Mouse (Mus musculus) bone marrow macrophage, adult 2 months (primary cell): ENCODE data around the gene Cfap61. TPM values are rescaled to one million over a fixed set of nuclear protein-coding genes. Genes with fewer than 3 reads are reported as not detected.

Source experiments
- H3K27ac ChIP-seq: 2 replicates; pipeline ENCODE4 v1.5.1; 2012; ENCODE audit warnings: low read depth, low read length; ENCODE audit not compliant: insufficient read depth
- H3K4me1 ChIP-seq: 2 replicates; pipeline ENCODE4 v1.6.1; 2012; ENCODE audit warnings: low read length; ENCODE audit not compliant: control insufficient read depth, insufficient read depth
- H3K4me3 ChIP-seq: 2 replicates; pipeline ENCODE4 v1.5.1; 2012; ENCODE audit warnings: mild to moderate bottlenecking, low read length, moderate library complexity; ENCODE audit not compliant: insufficient read depth
- CTCF ChIP-seq: IDR thresholded peaks from 2 replicates; pipeline ENCODE4 v1.5.1; 2012; ENCODE audit warnings: low read depth, mild to moderate bottlenecking, low read length, moderate library complexity
- POLR2A ChIP-seq: IDR thresholded peaks from 2 replicates; pipeline ENCODE4 v1.6.1; 2012; ENCODE audit warnings: mild to moderate bottlenecking, low read depth, low read length, borderline replicate concordance
- polyA plus RNA-seq: library from polyadenylated mRNA; stranded (reverse); fragments of >200 nt; gene quantifications from 2 replicates; pipeline ENCODE4 v1.2.4, GENCODE M21; 2012; ENCODE audit not compliant: missing spikeins, insufficient read depth, insufficient read length

The Cfap61 gene
- polyA plus RNA-seq, 1 experiment = not detected

DNA sequence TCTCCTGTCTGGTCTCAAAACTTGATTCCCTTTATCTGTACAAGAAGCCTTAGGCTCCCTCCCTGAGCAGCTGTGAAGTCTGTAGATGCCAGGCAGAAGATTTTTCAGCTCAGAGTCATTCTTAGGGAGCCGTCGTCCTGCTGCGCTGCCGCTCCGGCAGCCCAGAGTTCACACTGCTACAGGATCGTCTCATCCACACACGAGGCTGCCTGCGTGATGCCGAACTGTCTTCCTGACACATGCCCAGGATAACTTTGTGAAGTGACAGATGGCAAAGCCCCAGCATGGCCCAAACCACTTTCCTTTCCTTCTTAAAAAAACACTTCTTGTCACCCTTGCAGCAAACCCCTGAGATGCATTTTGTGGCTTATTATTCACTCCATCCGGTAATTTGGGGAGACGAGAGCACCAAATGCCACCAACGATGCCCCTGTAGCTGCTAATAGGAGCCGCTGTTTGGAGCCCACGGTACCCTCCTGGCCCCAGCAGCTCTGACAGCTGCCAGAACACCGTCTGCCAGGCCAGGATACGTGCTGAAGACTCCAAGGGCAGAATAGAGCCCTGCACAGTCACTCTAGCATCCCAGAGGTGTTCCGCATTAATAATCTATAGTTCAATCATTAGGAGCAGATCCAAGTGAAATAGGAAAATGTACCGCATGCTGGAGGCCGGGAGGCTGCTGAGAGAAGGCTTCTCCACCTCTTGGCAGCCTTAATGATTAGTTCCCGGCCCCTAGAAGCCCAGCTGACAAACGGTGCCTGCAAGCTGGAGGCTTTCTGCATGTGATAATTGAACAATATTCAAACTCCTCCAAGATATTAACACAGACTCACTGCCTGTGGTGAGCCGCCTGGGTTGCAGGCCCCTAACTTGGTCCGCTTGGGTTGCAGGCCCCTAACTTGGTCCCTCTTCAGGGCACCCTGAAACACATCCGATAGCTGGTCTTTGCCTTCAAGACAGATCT is 249.5 kb downstream of the Cfap61 start:
- no peak overlapping the region for H3K27ac ChIP-seq
- H3K4me3 ChIP-seq = no peak overlapping the region
- no peaks in the 10 kb centered on the region for H3K4me1 ChIP-seq
- no peak for TF ChIP-seq POLR2A
- TF ChIP-seq CTCF = no peak

DNA sequence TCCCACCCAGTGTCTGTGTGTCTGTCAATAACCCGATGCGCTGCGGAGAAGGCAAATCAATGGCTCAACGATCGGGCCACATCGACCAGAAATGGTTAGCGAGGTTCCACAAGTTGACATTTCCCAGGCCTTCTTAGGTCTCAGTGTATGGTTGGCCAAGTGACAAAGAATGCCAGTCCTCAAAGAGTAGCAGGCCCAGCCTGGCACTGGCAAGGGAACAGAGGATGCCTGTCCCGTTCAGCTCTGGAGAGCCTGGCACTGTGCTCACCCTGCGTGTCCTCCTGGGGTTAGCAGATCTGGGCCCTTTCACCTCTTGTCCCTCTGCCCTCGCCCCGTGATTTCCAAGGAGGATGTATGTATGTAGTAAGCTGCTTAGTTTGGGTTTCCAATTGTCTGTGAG is 261.5 kb downstream of the Cfap61 start:
- Histone ChIP-seq H3K4me3 (no peak overlapping the region), H3K27ac (no peak overlapping the region), H3K4me1 (no peaks in the 10 kb centered on the region)
- TF ChIP-seq CTCF (no peak), POLR2A (no peak)

DNA sequence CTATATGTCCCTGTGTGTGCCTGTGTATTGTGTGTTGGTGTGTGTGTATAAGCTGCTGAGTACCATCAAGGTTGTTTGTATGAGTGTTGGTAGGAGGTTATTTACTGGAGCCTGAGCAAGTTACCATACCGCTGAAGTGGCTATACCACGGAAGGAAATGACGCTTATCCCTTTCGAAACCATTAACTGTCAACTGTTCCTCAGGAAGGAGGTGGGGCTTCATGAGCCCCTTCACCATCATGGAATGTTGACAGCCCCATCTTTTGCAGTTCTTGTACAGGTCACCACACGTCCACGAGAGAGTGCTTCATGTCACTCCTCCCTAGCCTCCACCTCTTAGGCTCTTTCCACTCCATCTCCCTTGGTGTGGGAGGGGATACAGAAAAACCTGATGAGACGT is 263.4 kb downstream of the Cfap61 start:
- TF ChIP-seq POLR2A (no peak), CTCF (no peak)
- no peak overlapping the region for H3K4me3 ChIP-seq
- no peaks in the 10 kb centered on the region for H3K4me1 ChIP-seq
- no peak overlapping the region for H3K27ac ChIP-seq

DNA sequence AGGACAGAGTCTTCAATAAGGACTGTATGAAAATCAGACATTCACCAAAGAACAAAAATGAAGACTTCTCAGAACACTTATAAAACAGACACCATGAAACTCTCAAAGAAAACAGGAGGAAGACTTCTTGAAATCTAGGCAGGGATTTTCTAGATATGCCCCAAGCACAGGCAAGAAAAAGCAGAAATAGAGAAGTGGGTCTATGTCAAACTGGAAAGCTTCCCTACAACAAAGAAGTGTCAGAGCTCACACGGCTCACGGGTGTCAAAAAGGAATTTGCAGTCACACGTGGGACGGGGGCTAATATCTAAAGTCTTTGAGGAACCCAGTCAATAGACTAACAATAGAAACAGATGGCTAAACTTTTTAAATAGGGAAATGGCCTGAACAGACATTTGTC is 276.4 kb downstream of the Cfap61 start:
- H3K27ac ChIP-seq = no peak overlapping the region

DNA sequence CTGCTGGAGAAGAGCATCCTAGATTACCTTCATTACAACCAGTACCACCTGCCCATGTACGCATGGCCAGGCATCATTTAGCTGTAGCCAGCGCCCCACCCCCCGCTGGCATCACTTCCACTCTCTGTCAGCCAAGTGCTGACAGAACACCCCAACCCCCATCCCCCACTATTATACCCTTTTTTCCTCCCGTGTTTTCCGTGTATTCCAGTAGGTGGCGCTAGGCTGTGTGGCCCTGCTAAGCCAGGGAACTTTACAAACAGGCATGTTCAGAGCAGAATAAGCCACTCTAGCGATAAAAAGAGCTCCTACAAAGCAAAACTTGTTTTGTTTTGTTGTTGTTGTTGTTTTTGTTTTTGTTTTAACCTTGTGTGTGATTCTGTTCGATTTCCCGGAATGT is 280.1 kb downstream of the Cfap61 start:
- H3K4me1 ChIP-seq = no peaks in the 10 kb centered on the region
- no peak overlapping the region for H3K4me3 ChIP-seq
- H3K27ac ChIP-seq = no peak overlapping the region
- TF ChIP-seq CTCF (peak; percentile 76), POLR2A (no peak)

More for the DNA sequence above, 276.4 kb downstream of the Cfap61 start:
- no peak for TF ChIP-seq CTCF
- TF ChIP-seq POLR2A = no peak
- Histone ChIP-seq H3K4me1 (no peaks in the 10 kb centered on the region), H3K4me3 (no peak overlapping the region)

DNA sequence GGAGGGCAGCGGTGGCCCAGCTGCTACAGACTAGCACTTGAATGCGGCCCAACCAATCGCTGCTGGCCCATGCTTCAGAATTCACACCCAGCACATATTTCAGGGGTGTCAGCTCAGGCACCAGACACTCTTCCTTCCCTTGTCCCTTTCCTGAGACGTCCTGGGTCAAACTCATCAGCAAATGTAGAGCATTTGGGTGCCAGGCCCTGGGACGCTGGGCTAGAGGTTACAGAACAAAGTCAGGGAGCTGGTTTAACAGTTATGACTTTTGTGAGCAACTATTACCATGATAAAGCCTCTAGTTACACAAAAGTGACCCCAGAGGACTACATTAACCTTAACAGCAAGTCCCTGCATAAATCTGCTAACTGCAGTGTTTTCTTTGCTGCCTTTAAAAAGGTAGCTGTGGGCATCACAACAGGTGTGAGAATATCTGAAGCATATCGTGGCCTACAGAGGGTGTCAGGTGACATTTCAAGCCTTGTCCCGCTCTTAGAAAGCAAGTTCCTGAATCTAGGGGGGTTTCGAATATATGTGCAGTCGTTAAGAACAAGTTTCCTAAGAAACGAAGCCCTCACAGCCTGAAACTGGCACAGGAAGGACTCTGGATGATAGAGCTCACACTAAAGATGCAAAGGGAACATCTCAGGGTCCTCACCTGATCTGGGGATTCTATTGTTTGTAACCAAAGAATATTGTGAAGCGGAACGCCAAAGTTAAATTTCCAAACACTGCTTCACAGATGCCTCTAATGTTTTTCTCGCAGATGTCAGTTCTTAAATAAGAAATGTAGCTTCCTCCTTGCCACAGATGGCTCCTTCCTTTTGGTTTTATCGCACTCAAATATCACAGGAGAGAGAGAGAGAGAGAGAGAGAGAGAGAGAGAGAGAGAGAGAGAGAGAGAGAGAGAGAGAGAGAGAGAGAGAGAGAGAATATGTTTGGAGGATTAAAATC is 281.8 kb downstream of the Cfap61 start:
- Histone ChIP-seq H3K4me1 (no peaks in the 10 kb centered on the region), H3K4me3 (no peak overlapping the region), H3K27ac (no peak overlapping the region)
- TF ChIP-seq CTCF (no peak), POLR2A (no peak)

DNA sequence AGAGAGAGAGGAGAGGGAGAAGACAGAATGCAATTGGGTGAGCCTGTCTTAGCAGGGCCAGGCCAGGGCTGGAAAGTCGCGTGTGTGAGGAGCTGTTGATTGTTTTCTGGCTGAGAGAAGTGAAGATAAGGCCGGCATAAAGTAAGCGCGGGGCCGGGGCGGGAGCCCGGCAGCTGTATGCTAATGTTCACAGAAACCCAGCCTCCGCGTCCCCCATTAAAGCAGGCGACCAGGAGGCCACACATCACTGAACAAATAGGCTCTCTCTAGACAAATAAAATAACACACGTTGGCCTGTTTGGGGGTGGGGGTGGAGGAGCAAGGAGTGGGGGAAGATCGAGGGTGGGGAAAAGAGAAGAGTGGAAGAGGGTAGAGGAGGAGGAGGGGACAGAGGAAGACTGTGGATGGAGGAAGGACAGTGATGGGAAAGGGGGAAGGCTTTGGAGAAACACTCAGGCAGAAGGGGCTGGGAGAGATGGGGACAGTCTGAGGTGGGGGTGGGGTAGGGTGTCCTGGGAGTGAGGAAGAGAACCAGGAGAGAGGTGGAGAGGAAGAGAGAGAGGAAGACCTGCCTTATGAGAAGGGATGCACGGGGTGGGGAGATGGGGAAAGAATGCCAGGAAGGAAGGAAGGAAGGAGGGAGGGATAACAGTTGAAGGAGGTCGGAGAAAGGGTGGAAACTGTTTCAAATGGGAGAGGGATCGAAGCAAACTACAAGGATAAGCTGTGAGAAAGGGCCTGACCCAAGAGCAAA is 282.8 kb downstream of the Cfap61 start:
- Histone ChIP-seq H3K4me3 (no peak overlapping the region), H3K4me1 (no peaks in the 10 kb centered on the region), H3K27ac (no peak overlapping the region)
- no peak for TF ChIP-seq POLR2A
- TF ChIP-seq CTCF = no peak

DNA sequence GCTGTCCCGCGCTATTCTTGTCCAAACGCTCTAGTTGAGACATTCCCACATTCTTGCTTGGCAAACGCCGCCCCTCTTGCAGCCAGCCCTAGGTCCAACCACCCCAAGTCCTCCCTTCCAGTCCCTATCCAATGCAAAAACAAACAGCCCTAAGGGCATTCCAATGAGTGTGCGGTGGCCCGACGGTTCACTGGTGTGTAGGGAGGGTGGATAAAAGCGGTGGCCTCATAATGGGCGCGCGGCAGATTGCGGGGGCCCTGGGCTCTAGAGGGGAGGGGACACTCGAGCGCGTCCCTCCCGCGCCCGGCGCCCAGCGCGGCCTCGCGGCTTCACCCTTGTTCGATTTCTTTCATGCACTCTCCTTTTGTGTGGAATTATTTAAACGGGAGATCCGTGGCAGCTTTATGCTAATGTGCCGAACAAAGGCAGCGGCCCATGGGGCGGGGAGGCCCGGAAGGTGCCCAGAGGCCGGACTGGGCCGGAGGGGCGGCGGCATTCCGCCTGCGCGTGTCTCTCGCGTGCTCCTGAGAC is 283.6 kb downstream of the Cfap61 start:
- Histone ChIP-seq H3K4me1 (no peaks in the 10 kb centered on the region), H3K27ac (no peak overlapping the region), H3K4me3 (no peak overlapping the region)
- TF ChIP-seq CTCF = no peak
- TF ChIP-seq POLR2A = no peak

DNA sequence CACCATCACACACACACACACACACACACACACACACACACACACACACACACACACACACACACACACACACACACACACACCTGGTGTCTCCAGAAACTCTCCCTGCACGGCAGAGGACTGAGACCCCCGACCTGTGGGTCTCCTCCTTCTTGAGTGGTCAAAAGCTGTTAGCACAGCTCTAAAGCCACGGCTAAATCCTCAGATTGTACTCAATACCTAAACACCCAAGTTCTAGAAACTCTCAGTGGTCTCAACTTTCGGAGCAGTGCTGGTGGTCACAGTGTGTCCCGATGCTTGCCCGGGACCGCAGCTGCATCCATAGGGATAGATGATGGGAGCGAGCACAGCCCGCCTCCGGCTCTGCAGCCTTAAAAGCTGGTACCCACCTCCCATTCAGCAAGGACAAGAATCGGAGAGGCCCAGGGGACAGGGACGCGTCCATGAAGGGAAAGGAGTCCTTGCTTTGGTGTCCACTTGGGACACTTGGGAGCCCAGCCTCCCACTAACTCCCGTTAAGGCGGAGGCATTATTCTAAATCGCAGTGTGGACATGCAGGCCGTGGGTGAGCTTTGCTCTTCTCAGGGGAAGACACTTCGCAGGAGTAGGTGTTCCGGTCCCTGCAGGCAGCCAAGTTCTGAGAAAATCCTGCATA is 284.4 kb downstream of the Cfap61 start:
- no peaks in the 10 kb centered on the region for H3K4me1 ChIP-seq
- H3K27ac ChIP-seq = no peak overlapping the region
- no peak for TF ChIP-seq CTCF
- TF ChIP-seq POLR2A = no peak
- H3K4me3 ChIP-seq = no peak overlapping the region
